Mouse (Mus musculus): ENCODE measurements around the gene Rfxap.

DNA sequence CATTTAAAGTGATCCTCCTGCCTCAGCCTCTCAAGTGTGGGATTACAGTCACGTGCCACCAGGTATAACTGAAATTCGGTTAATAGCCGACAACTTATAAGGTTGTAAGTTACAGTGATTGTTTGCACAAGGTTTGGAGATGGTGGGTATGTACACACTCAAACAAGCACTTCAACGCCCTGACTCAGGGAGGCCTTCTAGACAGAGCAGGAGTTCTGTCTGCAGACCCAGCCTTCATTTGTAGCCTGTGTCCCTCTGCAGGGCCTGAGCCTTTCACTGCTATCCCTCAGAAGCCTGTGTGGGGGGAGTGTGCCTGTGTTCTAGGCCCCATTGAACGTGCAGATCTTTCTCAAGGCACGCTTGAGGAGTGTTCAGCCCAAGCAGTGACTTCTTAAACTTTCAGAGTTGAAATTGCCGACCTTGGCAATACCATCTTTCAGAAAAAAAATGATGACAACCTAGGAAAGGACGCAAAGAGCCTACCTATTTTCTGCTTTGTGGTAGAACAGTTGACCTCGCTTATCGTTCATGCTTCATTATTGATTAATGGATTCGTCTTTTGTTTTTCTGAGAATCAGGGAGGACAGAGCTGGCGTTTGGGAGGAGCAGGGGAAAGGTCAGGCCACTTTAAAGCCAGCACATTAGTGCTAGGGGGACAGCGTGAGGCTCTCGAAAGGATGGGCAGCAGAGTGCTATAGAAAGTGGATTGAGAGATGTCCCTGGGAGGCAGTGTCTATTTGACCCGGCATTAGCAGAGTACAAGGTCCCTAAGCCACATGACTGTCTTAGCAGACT is 47.1 kb downstream of the Rfxap start:
- TF ChIP-seq POLR2A (IDR thresholded peaks at IDR 0.05; ENCODE audit: insufficient read depth, low read length) (no peak), CTCF (IDR thresholded peaks at IDR 0.05; ENCODE audit: low read depth, low read length) (no peak), EP300 (IDR thresholded peaks at IDR 0.05; ENCODE audit: insufficient read depth, low read depth, low read length) (no peak)

All from ES-Bruce4 (cell line).